Mouse (Mus musculus) left cerebral cortex, postnatal 4 days (tissue): ENCODE measurements around the gene Dlst. TPM values are rescaled to one million over a fixed set of nuclear protein-coding genes. Genes with fewer than 3 reads are reported as not detected.
A peak's percentile ranks its signal among the peaks of the same experiment; 100 is the strongest.
"Not testable (repeated sequence)": the region's sequence is repeated elsewhere in the genome, so short reads cannot be mapped to it uniquely, and the experiment has no call there.

Experiments used
- DNase-seq: peaks from one replicate; pipeline ENCODE4 v3.0.0-alpha.2; 2022
- intact Hi-C: fragments of 180-260 bp; cut with DNase I; formaldehyde crosslinking; loops from one replicate; pipeline ENCODE4 v1.15.1; 2025
- total RNA-seq, 2 experiments: library from RNA; stranded (reverse); gene quantifications; 2 replicates each; pipeline ENCODE4 v1.2.3; 2021

Dlst gene
- total RNA-seq, 2 experiments from 2014 or later, result 157 to 166 TPM

- no peak for DNase-seq
- intact Hi-C loops, result no loop called here
Observed at GRCm38 (mm10) chr12:85113337-85113736, 2.7 kb downstream of the Dlst start.

- intact Hi-C loops, result no loop called here
Observed at GRCm38 (mm10) chr12:85113917-85114316, 3.3 kb downstream of the Dlst start.

GRCm38 (mm10) chr12:85115678-85116077, 5.0 kb downstream of the Dlst start:
- no peak for DNase-seq
- intact Hi-C loops, result no loop called here

More at GRCm38 (mm10) chr12:85113917-85114316, 3.3 kb downstream of the Dlst start:
- no peak for DNase-seq

GRCm38 (mm10) chr12:85121806-85122459, 11.3 kb downstream of the Dlst start:
- no peak for DNase-seq
- intact Hi-C loops, result no loop called here

GRCm38 (mm10) chr12:85123108-85123530, 12.5 kb downstream of the Dlst start:
- DNase-seq, result no peak
- intact Hi-C loops, result no loop called here

- DNase-seq, result no peak
- intact Hi-C loops, result no loop called here
Observed at GRCm38 (mm10) chr12:85123645-85124044, 13.0 kb downstream of the Dlst start.

- intact Hi-C loops, result no loop called here
Observed at GRCm38 (mm10) chr12:85124751-85125150, 14.1 kb downstream of the Dlst start.

GRCm38 (mm10) chr12:85126986-85127603, 16.5 kb downstream of the Dlst start:
- DNase-seq, result no peak
- intact Hi-C loops, result no loop called here

More at GRCm38 (mm10) chr12:85124751-85125150, 14.1 kb downstream of the Dlst start:
- DNase-seq, result no peak

GRCm38 (mm10) chr12:85129426-85129978, 18.9 kb downstream of the Dlst start:
- DNase-seq, result no peak
- intact Hi-C loops, result no loop called here

GRCm38 (mm10) chr12:85131361-85131760, 20.7 kb downstream of the Dlst start:
- no peak for DNase-seq
- intact Hi-C loops, result no loop called here

GRCm38 (mm10) chr12:85134043-85134794, 23.6 kb downstream of the Dlst start:
- DNase-seq, result no peak
- intact Hi-C loops, result no loop called here

- intact Hi-C loops, result no loop called here
- DNase-seq, result peak; percentile 33
Observed at GRCm38 (mm10) chr12:85135513-85136470, 25.2 kb downstream of the Dlst start.

GRCm38 (mm10) chr12:85136627-85137026, 26.0 kb downstream of the Dlst start:
- DNase-seq, result no peak
- intact Hi-C loops, result no loop called here

- no peak for DNase-seq
- intact Hi-C loops, result loop anchor here (5.0 kb wide), 1 partner anchor 147 kb away; the partner anchor contains the start of genes Acyp1 and Zc2hc1c
Observed at GRCm38 (mm10) chr12:85140036-85140701, 29.5 kb downstream of the Dlst start.

- no peak for DNase-seq
- intact Hi-C loops, result loop anchor here (5.0 kb wide), 1 partner anchor 146 kb away; the partner anchor contains the start of genes Acyp1 and Zc2hc1c
Observed at GRCm38 (mm10) chr12:85141096-85141495, 30.5 kb downstream of the Dlst start.

GRCm38 (mm10) chr12:85142803-85143202, 32.2 kb downstream of the Dlst start:
- intact Hi-C loops, result loop anchor here (1.0 to 5.0 kb wide), 2 partner anchors 144 to 162 kb away; partner anchors contain the start of genes Acyp1 and Zc2hc1c
- DNase-seq, result peak; percentile 91

- intact Hi-C loops, result loop anchor here (5.0 kb wide), 1 partner anchor 143 kb away; the partner anchor contains the start of genes Acyp1 and Zc2hc1c
- DNase-seq, result not testable (repeated sequence)
Observed at GRCm38 (mm10) chr12:85144276-85144675, 33.6 kb downstream of the Dlst start.

GRCm38 (mm10) chr12:85144821-85145220, 34.2 kb downstream of the Dlst start:
- intact Hi-C loops, result loop anchor here (5.0 kb wide), 1 partner anchor 142 kb away; the partner anchor contains the start of genes Acyp1 and Zc2hc1c
- DNase-seq, result no peak

GRCm38 (mm10) chr12:85145630-85146029, 35.0 kb downstream of the Dlst start:
- peak; percentile 85 for DNase-seq
- intact Hi-C loops, result no loop called here
